Mouse (Mus musculus): ENCODE measurements at regions not wholly inside any gene's neighbourhood (a gene's known extent, or its start where the extent isn't known, plus 50 kb on each side); places are given as distances from the start of the nearest gene placed in this dataset.

- TF ChIP-seq CTCF (IDR thresholded peaks at IDR 0.05; ENCODE audit: low read depth) (no peak), EP300 (IDR thresholded peaks at IDR 0.05; ENCODE audit: low read depth) (no peak)
Measured at GRCm38 (mm10) chr16:74528245-74528644, 116.6 kb upstream of the Robo2 start.
